Mouse (Mus musculus) heart, postnatal 0 days (tissue): ENCODE measurements around the gene Slfn5.

Experiments
- CTCF ChIP-seq: IDR thresholded peaks from 2 replicates; pipeline ENCODE4 v1.5.1; 2016; ENCODE audit warnings: antibody characterized with exemption, control low read depth, low read depth
- EP300 ChIP-seq: IDR thresholded peaks from 2 replicates; pipeline ENCODE4 v1.6.1; 2016; ENCODE audit warnings: antibody characterized with exemption, low read depth

DNA sequence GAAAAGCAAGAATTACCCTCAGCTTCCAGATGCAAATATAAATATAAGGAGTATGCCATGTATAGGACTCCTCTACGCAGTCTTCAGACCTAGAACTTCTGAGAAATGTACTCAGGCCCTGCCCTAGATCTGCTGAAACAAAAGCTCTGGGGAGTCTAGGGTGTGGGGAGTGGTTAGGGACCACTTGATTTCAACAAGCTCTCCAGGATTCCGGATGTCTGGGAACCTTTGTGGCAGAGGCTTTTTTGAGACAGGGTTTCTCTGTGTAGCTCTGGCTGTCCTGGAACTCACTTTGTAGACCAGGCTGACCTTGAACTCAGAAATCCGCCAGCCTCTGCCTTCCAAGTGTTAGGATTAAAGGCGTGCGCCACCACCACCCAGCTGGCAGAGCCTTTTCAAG is 45.3 kb upstream of the Slfn5 start:
- no peak for TF ChIP-seq CTCF
- no peak for TF ChIP-seq EP300
